Mouse (Mus musculus) bone marrow macrophage, adult 2 months (primary cell): ENCODE results near the gene Celsr1. TPM values are rescaled to one million over a fixed set of nuclear protein-coding genes. Genes with fewer than 3 reads are reported as not detected.

Experiments used
- H3K27ac ChIP-seq: 2 replicates; pipeline ENCODE4 v1.5.1; 2012; ENCODE audit warnings: low read depth, low read length; ENCODE audit not compliant: insufficient read depth
- H3K4me1 ChIP-seq: 2 replicates; pipeline ENCODE4 v1.6.1; 2012; ENCODE audit warnings: low read length; ENCODE audit not compliant: control insufficient read depth, insufficient read depth
- H3K4me3 ChIP-seq: 2 replicates; pipeline ENCODE4 v1.5.1; 2012; ENCODE audit warnings: mild to moderate bottlenecking, low read length, moderate library complexity; ENCODE audit not compliant: insufficient read depth
- CTCF ChIP-seq: IDR thresholded peaks from 2 replicates; pipeline ENCODE4 v1.5.1; 2012; ENCODE audit warnings: low read depth, mild to moderate bottlenecking, low read length, moderate library complexity
- POLR2A ChIP-seq: IDR thresholded peaks from 2 replicates; pipeline ENCODE4 v1.6.1; 2012; ENCODE audit warnings: mild to moderate bottlenecking, low read depth, low read length, borderline replicate concordance
- polyA plus RNA-seq: library from polyadenylated mRNA; stranded (reverse); fragments of >200 nt; gene quantifications from 2 replicates; pipeline ENCODE4 v1.2.4, GENCODE M21; 2012; ENCODE audit not compliant: missing spikeins, insufficient read depth, insufficient read length

Celsr1 gene
- polyA plus RNA-seq, 1 experiment, result 0.28 TPM

DNA sequence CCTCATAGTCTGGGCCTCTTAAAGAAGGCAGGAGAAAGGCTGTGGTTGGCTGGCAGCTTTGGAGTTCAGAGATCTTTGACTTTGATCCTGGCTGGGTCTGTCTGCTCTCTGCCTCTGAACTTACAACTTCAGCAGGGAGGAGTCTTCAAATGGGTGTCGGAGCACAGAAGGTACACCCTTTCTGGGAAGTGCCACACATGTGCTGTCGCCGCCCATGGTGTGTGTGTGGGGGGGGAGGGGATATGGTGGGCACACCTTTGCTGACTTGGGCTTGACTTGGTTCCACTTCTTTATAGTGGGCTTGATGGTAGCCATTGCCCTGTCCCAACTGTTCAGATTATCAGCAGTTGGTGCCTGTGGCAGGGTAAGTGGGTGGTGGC, 31.3 kb upstream of the Celsr1 start:
- TF ChIP-seq CTCF, result no peak
- no peak for TF ChIP-seq POLR2A
- H3K4me3 ChIP-seq, result no peak overlapping the region
- H3K4me1 ChIP-seq, result peaks cover 46% of the 10 kb centered on the region
- H3K27ac ChIP-seq, result no peak overlapping the region

DNA sequence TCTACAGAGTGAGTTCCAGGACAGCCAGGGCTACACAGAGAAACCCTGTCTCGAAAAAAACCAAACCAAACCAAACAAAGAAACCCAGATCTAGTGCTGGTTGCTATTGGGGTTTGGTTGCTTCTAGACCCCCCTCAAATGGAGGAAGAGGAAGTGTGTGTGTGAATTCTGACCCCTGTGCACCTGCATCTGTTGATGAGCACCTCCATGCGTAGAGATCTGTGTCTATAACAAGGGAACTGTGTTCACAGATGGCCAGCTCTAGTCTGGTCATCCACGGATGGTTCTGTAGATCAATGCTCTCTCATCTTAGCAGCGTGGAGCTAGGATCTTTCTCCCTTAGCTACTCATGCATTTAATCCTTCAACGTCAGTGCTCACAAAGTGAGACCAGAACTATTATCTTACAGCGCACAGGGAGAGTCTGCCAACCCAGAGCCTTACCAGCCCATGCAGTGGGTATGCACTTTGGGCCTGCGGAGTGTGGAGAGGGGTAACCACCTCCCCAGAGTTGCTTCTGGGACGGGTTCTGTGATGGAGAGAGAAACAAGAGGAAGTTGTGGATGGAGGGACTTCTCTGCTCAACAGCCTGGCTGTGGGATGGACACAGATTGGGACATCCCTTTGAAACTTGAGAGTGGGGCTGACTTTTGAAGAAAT, 30.7 kb upstream of the Celsr1 start:
- Histone ChIP-seq H3K27ac (no peak overlapping the region), H3K4me1 (peaks cover 45% of the 10 kb centered on the region), H3K4me3 (no peak overlapping the region)
- TF ChIP-seq CTCF (no peak), POLR2A (no peak)

- H3K4me1 ChIP-seq, result peaks cover 38% of the 10 kb centered on the region
- H3K4me3 ChIP-seq, result no peak overlapping the region
- H3K27ac ChIP-seq, result no peak overlapping the region
- TF ChIP-seq CTCF (no peak), POLR2A (no peak)
Observed at GRCm38 (mm10) chr15:86061848-86062481, 28.4 kb upstream of the Celsr1 start.

DNA sequence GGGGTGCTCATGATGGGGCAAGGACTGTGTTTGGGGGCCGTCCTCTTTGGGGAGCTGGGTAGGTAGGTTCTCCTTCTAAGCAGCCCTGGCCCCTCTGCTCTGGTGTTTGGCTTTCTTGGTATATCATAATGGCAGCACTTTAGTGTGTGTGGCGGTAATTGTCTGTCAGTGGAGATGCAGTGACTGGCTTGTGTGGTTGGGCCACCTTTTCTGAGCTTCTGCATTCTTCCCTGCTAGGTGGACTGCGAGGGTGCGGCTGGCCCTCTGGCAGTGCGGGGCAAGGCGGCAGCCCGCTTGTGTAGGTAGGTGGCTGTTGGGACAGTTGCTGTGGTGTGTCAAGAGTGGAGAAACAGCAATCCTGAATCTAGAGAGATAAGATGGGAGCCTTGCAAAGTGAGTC, 27.6 kb upstream of the Celsr1 start:
- H3K27ac ChIP-seq, result no peak overlapping the region
- H3K4me3 ChIP-seq, result no peak overlapping the region
- TF ChIP-seq CTCF (no peak), POLR2A (no peak)
- peaks cover 31% of the 10 kb centered on the region for H3K4me1 ChIP-seq

DNA sequence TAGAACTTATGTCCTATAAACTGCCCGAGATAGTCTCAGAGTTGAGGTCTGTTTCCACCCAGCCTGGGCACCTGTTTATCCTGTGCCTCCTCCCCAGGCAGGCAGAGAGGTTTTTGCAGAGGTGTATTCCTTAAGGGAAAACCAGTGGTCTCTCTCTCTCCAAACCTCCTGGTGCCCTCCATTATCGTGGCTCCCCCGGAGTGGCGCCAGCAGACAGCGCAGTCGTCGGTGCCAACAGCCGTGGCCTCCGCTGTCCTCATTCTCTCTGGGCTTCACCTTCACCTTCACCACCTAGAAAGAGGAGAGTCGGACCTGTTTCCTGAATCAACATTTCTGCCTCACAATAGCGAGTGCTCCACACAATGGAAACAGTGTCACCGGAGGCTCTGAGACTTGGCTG, 27.0 kb upstream of the Celsr1 start:
- TF ChIP-seq CTCF, result no peak
- no peak for TF ChIP-seq POLR2A
- Histone ChIP-seq H3K27ac (no peak overlapping the region), H3K4me3 (no peak overlapping the region), H3K4me1 (peaks cover 27% of the 10 kb centered on the region)

GRCm38 (mm10) chr15:86059835-86060380, 26.3 kb upstream of the Celsr1 start:
- H3K4me3 ChIP-seq, result peak overlapping the region; percentile 95
- no peak for TF ChIP-seq CTCF
- TF ChIP-seq POLR2A, result no peak
- H3K27ac ChIP-seq, result no peak overlapping the region
- peaks cover 22% of the 10 kb centered on the region for H3K4me1 ChIP-seq

DNA sequence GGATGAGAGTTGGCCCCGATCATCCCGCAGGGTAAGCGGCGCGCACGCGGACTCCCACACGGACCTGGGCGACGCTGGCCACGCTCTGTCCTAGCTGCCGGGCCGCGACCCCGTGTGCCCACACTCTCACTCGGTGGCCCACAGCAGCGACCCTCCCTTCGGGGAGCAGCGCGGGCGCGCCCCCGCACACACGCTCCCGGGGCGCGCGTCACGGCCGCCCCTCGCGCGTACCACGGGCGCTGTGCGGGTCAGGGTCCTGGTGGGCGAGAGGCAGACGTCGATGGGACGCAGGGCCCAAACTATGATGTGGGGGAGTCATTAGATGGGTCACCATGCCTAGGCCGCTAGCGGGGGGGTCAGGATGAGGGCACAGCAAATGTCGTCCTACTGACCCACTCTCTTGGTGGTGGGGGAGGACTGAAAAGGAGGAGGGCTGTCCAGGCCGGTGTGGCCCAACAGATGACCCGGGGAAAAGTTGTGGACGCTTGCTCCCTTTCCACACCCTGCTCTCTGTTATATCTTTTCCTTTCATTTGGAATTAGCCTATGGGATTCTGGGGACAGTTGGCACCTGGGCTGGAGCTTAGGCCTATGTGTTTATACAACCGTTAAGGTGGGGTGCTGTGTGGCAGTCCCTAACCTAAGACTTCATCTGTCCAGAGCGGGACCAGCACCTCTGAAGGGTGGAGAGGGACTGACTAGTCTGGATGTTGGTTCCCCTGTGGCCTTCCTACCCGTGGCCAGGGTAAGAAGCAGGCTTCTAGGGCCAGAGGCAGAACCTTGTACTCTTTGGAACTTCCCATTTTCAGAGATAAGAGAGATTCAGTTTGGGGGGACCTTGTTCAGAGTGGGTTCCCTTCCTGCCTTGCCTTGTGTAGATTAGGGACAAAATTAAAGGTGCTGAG, 25.6 kb upstream of the Celsr1 start:
- Histone ChIP-seq H3K27ac (0 out of 2 replicates have a peak overlapping the region, but pooled peaks have one; percentile 8), H3K4me1 (peaks cover 19% of the 10 kb centered on the region), H3K4me3 (peak overlapping the region; percentile 95)
- no peak for TF ChIP-seq CTCF
- no peak for TF ChIP-seq POLR2A

DNA sequence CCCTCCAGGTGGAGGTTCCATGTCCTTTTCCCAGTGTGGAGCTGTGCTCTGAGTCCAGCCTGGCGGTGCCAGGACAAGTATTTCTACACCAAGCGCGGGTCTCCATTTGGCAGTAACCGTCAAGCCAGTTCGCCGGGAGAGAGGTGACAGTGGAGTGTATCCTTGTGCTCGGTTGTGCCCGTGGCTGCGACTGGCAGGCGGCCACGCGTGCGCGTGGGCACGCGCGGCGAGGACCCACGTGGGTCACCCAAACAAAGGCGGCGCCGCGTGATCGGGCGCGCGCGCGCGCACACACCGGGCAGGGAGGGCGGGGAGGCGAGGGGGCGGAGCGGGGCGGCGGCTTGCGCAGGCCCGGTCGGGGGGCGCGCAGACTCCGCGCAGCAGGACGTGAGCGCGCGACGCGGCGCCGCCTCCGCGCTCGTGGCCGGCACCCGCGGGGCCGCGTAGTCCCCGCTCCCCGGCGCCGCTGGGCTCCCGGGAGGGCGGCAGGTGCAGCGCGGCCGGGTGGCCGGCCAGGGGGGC, 24.9 kb upstream of the Celsr1 start:
- no peak overlapping the region for H3K27ac ChIP-seq
- TF ChIP-seq CTCF (no peak), POLR2A (no peak)
- H3K4me3 ChIP-seq, result peak overlapping the region; percentile 95
- H3K4me1 ChIP-seq, result peaks cover 19% of the 10 kb centered on the region

DNA sequence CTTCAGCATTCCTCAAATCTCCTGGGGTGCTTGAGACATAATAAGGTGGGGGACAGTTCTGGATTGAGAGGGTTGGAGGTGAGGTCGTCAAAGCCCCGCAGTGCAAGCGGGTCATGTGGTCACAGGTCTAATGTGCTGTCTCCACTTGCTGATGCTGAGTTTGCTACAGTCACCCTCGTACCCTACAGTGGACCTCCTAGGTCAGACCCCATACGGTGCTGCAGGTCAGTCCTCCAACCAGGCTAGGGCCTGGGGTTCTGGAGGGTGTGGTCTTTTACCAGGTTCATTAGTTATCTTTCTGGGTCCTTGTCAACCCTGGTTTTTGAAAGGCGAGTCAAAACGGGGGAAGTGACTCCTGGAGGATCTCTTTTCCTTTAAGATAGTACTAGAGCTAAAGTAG, 24.3 kb upstream of the Celsr1 start:
- H3K27ac ChIP-seq, result no peak overlapping the region
- peaks cover 19% of the 10 kb centered on the region for H3K4me1 ChIP-seq
- H3K4me3 ChIP-seq, result peak overlapping the region; percentile 95
- TF ChIP-seq POLR2A (no peak), CTCF (no peak)

DNA sequence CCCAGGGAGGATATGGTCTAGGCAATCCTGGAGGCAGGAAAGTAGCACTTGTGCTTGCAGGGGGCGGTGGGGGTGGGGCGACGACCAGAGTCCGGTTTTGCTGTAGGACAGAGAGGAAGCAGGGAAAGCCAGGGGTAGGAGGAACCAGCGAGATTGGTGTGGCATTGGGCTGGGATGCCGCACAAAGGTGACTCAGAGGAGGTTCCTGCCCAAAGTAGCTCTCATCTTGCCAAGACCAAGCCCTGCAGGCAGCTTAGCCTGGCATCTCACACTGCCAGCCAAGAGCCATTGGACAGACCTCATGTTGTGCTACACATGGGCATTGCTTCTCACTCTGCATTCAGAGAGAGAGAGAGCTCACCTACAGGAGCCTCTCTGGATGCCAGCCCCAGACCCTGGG, 23.8 kb upstream of the Celsr1 start, which contains the start of gene Gramd4:
Gene Gramd4, plus strand, starts transcription at position 283 of the 400 bp plus-strand sequence.
- TF ChIP-seq POLR2A, result no peak
- TF ChIP-seq CTCF, result no peak; the same call in 1 of the 2 replicates
- Histone ChIP-seq H3K4me1 (peaks cover 19% of the 10 kb centered on the region), H3K27ac (no peak within 1 kb of the TSS), H3K4me3 (peak within 1 kb of the TSS; percentile 95)
